Mouse (Mus musculus) adrenal gland, postnatal 36 days (tissue): ENCODE data around the gene Klhdc8b. TPM values are rescaled to one million over a fixed set of nuclear protein-coding genes. Genes with fewer than 3 reads are reported as not detected.

Experiments
- DNase-seq, 2 experiments: peaks; one replicate each; pipeline ENCODE4 v3.0.0; 2021; ENCODE audit warnings: mixed read lengths in 1 of 2
- total RNA-seq, 2 experiments: library from RNA; stranded (reverse); gene quantifications; 2 replicates each; pipeline ENCODE4 v1.2.3; 2021

The Klhdc8b gene
- total RNA-seq, 2 experiments from 2014 or later = 20.1 to 21.5 TPM

- no peak for DNase-seq
Observed at GRCm38 (mm10) chr9:108451519-108452160, 9.7 kb downstream of the Klhdc8b start.

GRCm38 (mm10) chr9:108451170-108451493 lies 10.2 kb downstream of the Klhdc8b start:
- no peak for DNase-seq

GRCm38 (mm10) chr9:108450292-108451169 lies 10.8 kb downstream of the Klhdc8b start:
- peak in 1 of 2 experiments; percentile 42 for DNase-seq

- peak; percentile 44 to 52 for DNase-seq
Observed at GRCm38 (mm10) chr9:108449860-108450259, 11.5 kb downstream of the Klhdc8b start.

GRCm38 (mm10) chr9:108445125-108445524 lies 16.3 kb downstream of the Klhdc8b start:
- no peak for DNase-seq

GRCm38 (mm10) chr9:108441236-108441919 lies 20.0 kb downstream of the Klhdc8b start:
- DNase-seq = no peak

- no peak for DNase-seq
Observed at GRCm38 (mm10) chr9:108440485-108440884, 20.9 kb downstream of the Klhdc8b start.

GRCm38 (mm10) chr9:108439176-108439575 lies 22.2 kb downstream of the Klhdc8b start:
- no peak for DNase-seq

- no peak for DNase-seq
Observed at GRCm38 (mm10) chr9:108436182-108436581, 25.2 kb downstream of the Klhdc8b start, which contains the start of gene BC048562. Gene BC048562, plus strand, starts transcription at chr9:108436482.

- peak in 1 of 2 experiments; percentile 26 for DNase-seq
Observed at GRCm38 (mm10) chr9:108431431-108432067, 29.8 kb downstream of the Klhdc8b start.

- DNase-seq = no peak
Observed at GRCm38 (mm10) chr9:108428384-108428783, 33.0 kb downstream of the Klhdc8b start, which contains the start of gene Ccdc36. Gene Ccdc36, minus strand, starts transcription at chr9:108428484.

GRCm38 (mm10) chr9:108412221-108412620 lies 49.2 kb downstream of the Klhdc8b start:
- peak; percentile 24 to 67 for DNase-seq

GRCm38 (mm10) chr9:108411381-108411942 lies 49.9 kb downstream of the Klhdc8b start:
- DNase-seq = no peak

GRCm38 (mm10) chr9:108409535-108409934 lies 51.8 kb downstream of the Klhdc8b start:
- no peak for DNase-seq

GRCm38 (mm10) chr9:108404451-108404850 lies 56.9 kb downstream of the Klhdc8b start:
- peak; percentile 22 to 24 for DNase-seq

- DNase-seq = no peak
Observed at GRCm38 (mm10) chr9:108403081-108403480, 58.3 kb downstream of the Klhdc8b start.

GRCm38 (mm10) chr9:108401186-108401960 lies 60.0 kb downstream of the Klhdc8b start:
- DNase-seq = peak; percentile 42 to 55

GRCm38 (mm10) chr9:108398324-108398723 lies 63.1 kb downstream of the Klhdc8b start:
- no peak for DNase-seq
